Mouse (Mus musculus) midbrain, postnatal 0 days (tissue): ENCODE data around the gene Hapln4. TPM values are rescaled to one million over a fixed set of nuclear protein-coding genes. Genes with fewer than 3 reads are reported as not detected.
A peak's percentile ranks its signal among the peaks of the same experiment; 100 is the strongest.

Experiments used
- ATAC-seq: fragments of 200-750 bp; cut with Nextera tagmentation; 2 replicates; pipeline ENCODE4 v1.8.0; 2017; ENCODE audit warnings: moderate number of reproducible peaks, mild to moderate bottlenecking, moderate TSS enrichment, moderate library complexity; ENCODE audit not compliant: low FRiP score
- DNase-seq: peaks from one replicate; pipeline ENCODE4 v3.0.0-alpha.2; 2015; ENCODE audit warnings: low spot score
- H3K27ac ChIP-seq: fragments of 300-500 bp; sonication (generic); 2 replicates; pipeline ENCODE4 v1.5.1; 2014; ENCODE audit warnings: low read depth, mild to moderate bottlenecking, low read length, mixed read lengths
- H3K27me3 ChIP-seq: fragments of 300-500 bp; sonication (generic); 2 replicates; pipeline ENCODE4 v1.6.1; 2014; ENCODE audit warnings: low read length, control low read depth, mixed read lengths; ENCODE audit not compliant: insufficient read depth
- H3K36me3 ChIP-seq: fragments of 300-500 bp; sonication (generic); 2 replicates; pipeline ENCODE4 v1.6.1; 2014; ENCODE audit warnings: low read length, control low read depth, mixed read lengths; ENCODE audit not compliant: insufficient read depth
- H3K4me1 ChIP-seq: fragments of 300-500 bp; sonication (generic); 2 replicates; pipeline ENCODE4 v1.6.1; 2014; ENCODE audit warnings: mild to moderate bottlenecking, control low read depth, antibody characterized with exemption, low read length, mixed read lengths; ENCODE audit not compliant: insufficient read depth
- H3K4me2 ChIP-seq: fragments of 300-500 bp; sonication (generic); 2 replicates; pipeline ENCODE4 v1.6.1; 2014; ENCODE audit warnings: low read depth, mild to moderate bottlenecking, low read length, mixed read lengths; ENCODE audit not compliant: poor library complexity, severe bottlenecking
- H3K4me3 ChIP-seq: fragments of 300-500 bp; sonication (generic); 2 replicates; pipeline ENCODE4 v1.5.1; 2014; ENCODE audit warnings: low read depth, mild to moderate bottlenecking, low read length, moderate library complexity
- H3K9ac ChIP-seq: fragments of 300-500 bp; sonication (generic); replicated peaks from 2 replicates; pipeline ENCODE4 v1.6.1; 2014; ENCODE audit warnings: mild to moderate bottlenecking, low read length, moderate library complexity, mixed read lengths; ENCODE audit not compliant: poor library complexity, severe bottlenecking
- H3K9me3 ChIP-seq: fragments of 300-500 bp; sonication (generic); 2 replicates; pipeline ENCODE4 v1.6.1; 2016; ENCODE audit warnings: low read length, control low read depth
- CTCF ChIP-seq: IDR thresholded peaks from 2 replicates; pipeline ENCODE4 v1.5.1; 2016; ENCODE audit warnings: antibody characterized with exemption, mild to moderate bottlenecking
- WGBS: fragments of 180-500 bp; shearing (Covaris S2); extraction: QIAGEN DNeasy Blood & Tissue Kit; methylation state at CpG from one replicate; pipeline ENCODE4 v1.1.7; 2014; 5-methylcytosine and 5-hydroxymethylcytosine counted together
- polyA plus RNA-seq: library from polyadenylated mRNA; unstranded; fragments of >200 nt; fragmentation: Nextera tagmentation; extraction: Ambion mirVana; gene quantifications from 2 replicates; pipeline ENCODE4 v1.2.1, GENCODE M21; 2015
- total RNA-seq: library from RNA; depleted of rRNA; stranded (reverse); fragments of >200 nt; gene quantifications from 2 replicates; pipeline ENCODE4 v1.2.3, GENCODE M21; 2014

Hapln4 gene
- total and polyA plus RNA-seq, 2 experiments from 2014 or later, result 0.99 to 1.6 TPM

- DNase-seq, result no peak
- no peak for ATAC-seq
- peak overlapping the region; percentile 61; the same call in 1 of the 2 replicates for H3K4me3 ChIP-seq
- 0 out of 2 replicates have a peak overlapping the region, but pooled peaks have one; percentile 96 for H3K27ac ChIP-seq
- TF ChIP-seq CTCF, result no peak
- 13% methylated on average over 9 of the region's 9 CpGs for WGBS
- peak overlapping the region; percentile 87; the same call in 1 of the 2 replicates for H3K9ac ChIP-seq
- H3K4me2 ChIP-seq, result peak overlapping the region; percentile 86
- no peaks in the 10 kb centered on the region for H3K9me3 ChIP-seq
- H3K4me1 ChIP-seq, result peaks cover 7% of the 10 kb centered on the region; the same call in 1 of the 2 replicates
- H3K27me3 ChIP-seq, result no peaks in the 10 kb centered on the region
- peaks cover 7% of the 10 kb centered on the region; the same call in 1 of the 2 replicates for H3K36me3 ChIP-seq
Observed at GRCm38 (mm10) chr8:70117611-70118010, 34.4 kb downstream of the Hapln4 start.

DNA sequence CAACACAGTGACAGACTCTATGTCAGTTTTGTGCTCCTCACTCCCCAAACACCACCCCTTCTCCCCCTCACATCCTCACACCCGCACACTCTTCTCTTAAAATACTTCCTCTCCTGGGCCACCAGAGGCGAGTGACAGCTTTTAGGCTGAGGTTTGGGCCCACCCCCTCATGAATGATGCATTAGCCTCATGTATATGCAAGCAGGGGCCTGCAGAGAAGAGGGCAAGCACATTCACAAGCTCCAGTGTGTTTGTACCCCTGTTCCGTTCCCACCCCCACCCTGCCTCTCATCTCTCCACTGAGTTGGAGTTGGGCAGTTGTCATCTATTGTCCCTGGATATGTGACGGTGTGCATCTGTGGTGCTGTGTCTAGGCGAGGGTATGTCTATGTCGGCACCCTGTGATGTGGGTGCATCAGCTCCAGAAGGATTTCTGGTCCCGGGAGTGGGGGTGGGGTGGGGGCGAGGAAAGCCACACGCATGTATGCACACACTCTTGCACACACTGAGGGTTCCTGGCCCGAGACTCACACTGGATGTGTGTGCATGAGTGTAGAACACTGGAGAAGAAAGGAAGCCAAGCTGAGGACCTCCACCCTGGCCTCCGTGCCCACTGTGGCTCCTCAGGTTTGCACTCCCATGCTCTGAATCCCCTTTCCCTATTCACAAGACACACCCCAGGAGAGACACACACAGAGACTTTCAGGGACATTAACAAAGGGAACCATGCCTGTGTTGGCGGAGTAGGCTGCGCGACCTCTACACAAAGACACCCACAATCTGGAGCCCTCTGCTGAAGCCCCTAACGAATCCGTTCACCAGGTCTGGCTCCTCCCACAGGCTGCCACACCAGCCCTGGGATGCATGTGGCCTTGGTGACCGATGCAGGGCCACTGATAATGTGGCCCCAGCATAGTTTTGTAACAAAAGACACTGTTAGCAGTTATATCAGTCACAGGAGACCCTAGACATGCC is 35.8 kb downstream of the Hapln4 start:
- no peaks in the 10 kb centered on the region for H3K9me3 ChIP-seq
- H3K4me2 ChIP-seq, result peak overlapping the region; percentile 86
- H3K4me1 ChIP-seq, result peaks cover 7% of the 10 kb centered on the region; the same call in 1 of the 2 replicates
- ATAC-seq (peak; percentile 87), DNase-seq (peak; percentile 88)
- WGBS, result 1% methylated on average over 17 of the region's 17 CpGs
- peak overlapping the region; percentile 96 for H3K27ac ChIP-seq
- peak overlapping the region; percentile 61 for H3K4me3 ChIP-seq
- TF ChIP-seq CTCF, result peak; percentile 58
- H3K36me3 ChIP-seq, result peaks cover 6% of the 10 kb centered on the region; the same call in 1 of the 2 replicates
- peak overlapping the region; percentile 87 for H3K9ac ChIP-seq
- H3K27me3 ChIP-seq, result no peaks in the 10 kb centered on the region

- H3K9ac ChIP-seq, result peak within 1 kb of the TSS; percentile 87
- WGBS, result 1% methylated on average over 19 of the region's 19 CpGs
- H3K27me3 ChIP-seq, result no peaks in the 10 kb centered on the region
- no peaks in the 10 kb centered on the region for H3K36me3 ChIP-seq
- peak; percentile 51 for ATAC-seq
- H3K9me3 ChIP-seq, result no peaks in the 10 kb centered on the region
- peak within 1 kb of the TSS; percentile 61 for H3K4me3 ChIP-seq
- no peak for TF ChIP-seq CTCF
- H3K4me2 ChIP-seq, result peak within 1 kb of the TSS; percentile 86
- peak; percentile 95 for DNase-seq
- H3K27ac ChIP-seq, result peak within 1 kb of the TSS; percentile 96
- H3K4me1 ChIP-seq, result peaks cover 7% of the 10 kb centered on the region; the same call in 1 of the 2 replicates
Observed at GRCm38 (mm10) chr8:70120667-70121066, 37.4 kb downstream of the Hapln4 start, which contains the start of gene Ncan. Gene Ncan, minus strand, starts transcription at chr8:70120873.

DNA sequence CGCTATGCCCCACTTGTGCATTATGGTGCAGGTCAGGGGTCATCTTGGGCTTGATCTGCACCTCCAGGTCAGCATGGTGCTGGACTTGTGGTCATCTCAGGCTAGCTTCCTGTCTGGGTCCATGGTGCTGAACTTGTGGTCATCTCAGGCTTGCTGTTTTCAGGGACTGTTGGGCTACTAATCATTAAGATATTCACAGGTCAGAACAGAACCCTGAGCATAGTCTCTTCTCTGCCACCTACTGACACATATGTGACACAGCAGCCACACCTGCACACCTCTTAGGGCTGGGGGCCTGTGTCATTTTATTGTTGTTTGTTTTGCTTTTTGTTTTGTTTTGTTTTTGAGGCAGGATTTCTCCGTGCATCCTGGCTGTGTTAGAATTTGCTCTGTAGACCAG is 39.6 kb downstream of the Hapln4 start:
- Histone ChIP-seq H3K9me3 (no peaks in the 10 kb centered on the region), H3K4me3 (no peak overlapping the region), H3K36me3 (no peaks in the 10 kb centered on the region), H3K9ac (no peak overlapping the region), H3K27ac (no peak overlapping the region), H3K27me3 (no peaks in the 10 kb centered on the region), H3K4me2 (no peak overlapping the region), H3K4me1 (peaks cover 2% of the 10 kb centered on the region; the same call in 1 of the 2 replicates)
- WGBS, result 57% methylated on average over 2 of the region's 2 CpGs
- peak; percentile 66 for TF ChIP-seq CTCF
- DNase-seq, result no peak
- ATAC-seq, result no peak

DNA sequence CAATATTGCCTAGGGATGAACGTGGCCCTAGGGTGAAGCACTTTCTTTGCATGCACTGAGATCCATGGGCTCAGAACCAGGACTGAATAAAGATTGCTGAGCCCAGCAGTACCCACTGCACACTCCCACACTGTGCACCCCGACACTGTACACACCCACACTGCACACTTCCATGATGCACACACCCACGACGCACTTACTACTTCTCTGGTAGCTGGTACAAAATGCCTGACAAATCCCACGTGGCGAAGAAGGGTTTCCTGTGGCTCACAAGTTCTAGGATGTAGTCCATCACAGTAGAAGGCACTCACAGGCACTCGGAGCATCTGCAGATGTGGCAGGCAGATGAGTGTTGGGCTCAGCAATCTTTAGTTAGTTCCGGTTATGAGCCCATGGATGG is 41.7 kb downstream of the Hapln4 start:
- Histone ChIP-seq H3K4me3 (no peak overlapping the region), H3K9me3 (no peaks in the 10 kb centered on the region), H3K9ac (no peak overlapping the region), H3K4me1 (no peaks in the 10 kb centered on the region), H3K4me2 (no peak overlapping the region), H3K36me3 (no peaks in the 10 kb centered on the region), H3K27ac (no peak overlapping the region), H3K27me3 (no peaks in the 10 kb centered on the region)
- no peak for DNase-seq
- TF ChIP-seq CTCF, result no peak
- WGBS, result 68% methylated on average over 8 of the region's 8 CpGs
- ATAC-seq, result no peak

GRCm38 (mm10) chr8:70128435-70128834 is 45.2 kb downstream of the Hapln4 start:
- Histone ChIP-seq H3K4me2 (no peak overlapping the region), H3K27me3 (no peaks in the 10 kb centered on the region), H3K27ac (peak overlapping the region; percentile 57; the same call in 1 of the 2 replicates), H3K9ac (no peak overlapping the region), H3K4me3 (no peak overlapping the region), H3K4me1 (no peaks in the 10 kb centered on the region; the same call in 1 of the 2 replicates), H3K36me3 (no peaks in the 10 kb centered on the region), H3K9me3 (no peaks in the 10 kb centered on the region)
- 73% methylated on average over 3 of the region's 3 CpGs for WGBS
- ATAC-seq (no peak), DNase-seq (peak; percentile 73)
- no peak for TF ChIP-seq CTCF
